Mouse (Mus musculus) MEL (cell line): ENCODE data around the gene Bmpr1a. TPM values are rescaled to one million over a fixed set of nuclear protein-coding genes. Genes with fewer than 3 reads are reported as not detected.

Experiments
- DNase-seq: peaks from one replicate; pipeline ENCODE4 v3.0.0; 2011; ENCODE audit warnings: low read depth, low spot score
- H3K27ac ChIP-seq: 2 replicates; pipeline ENCODE4 v1.5.1; 2012; ENCODE audit warnings: low read depth, mild to moderate bottlenecking, control low read depth, low read length, moderate library complexity; ENCODE audit not compliant: control insufficient read depth
- H3K27me3 ChIP-seq, 2 experiments: fragments of 150-350 bp in 1 of 2; sonication (generic) in 1 of 2; 2 replicates each; pipeline ENCODE4 v1.6.1; 2012; ENCODE audit warnings: low read length in 2 of 2, mild to moderate bottlenecking in 2 of 2, improper control_type of control experiment in 1 of 2, moderate library complexity in 1 of 2; ENCODE audit not compliant: insufficient read depth in 2 of 2, control insufficient read depth in 1 of 2
- H3K36me3 ChIP-seq, 2 experiments: 2 replicates each; pipeline ENCODE4 v1.6.1; 2012 to 2014; ENCODE audit warnings: low read length in 2 of 2, improper control_type of control experiment in 1 of 2, inconsistent platforms in 1 of 2, mild to moderate bottlenecking in 1 of 2; ENCODE audit not compliant: insufficient read depth in 2 of 2, control insufficient read depth in 1 of 2
- H3K4me1 ChIP-seq, 2 experiments: fragments of 150-350 bp in 1 of 2; sonication (generic) in 1 of 2; 2 replicates each; pipeline ENCODE4 v1.6.1; 2012; ENCODE audit warnings: low read length in 2 of 2, improper control_type of control experiment in 1 of 2, mild to moderate bottlenecking in 1 of 2; ENCODE audit not compliant: insufficient read depth in 2 of 2, control insufficient read depth in 1 of 2
- H3K4me3 ChIP-seq, 2 experiments: fragments of 150-350 bp in 1 of 2; sonication (generic) in 1 of 2; 2 replicates each; pipeline ENCODE4 v1.5.1; 2012; ENCODE audit warnings: low read depth in 2 of 2, low read length in 2 of 2, mild to moderate bottlenecking in 2 of 2, moderate library complexity in 2 of 2, control low read depth in 1 of 2, improper control_type of control experiment in 1 of 2; ENCODE audit not compliant: control insufficient read depth in 1 of 2, insufficient read depth in 1 of 2
- H3K79me2 ChIP-seq: 2 replicates; pipeline ENCODE4 v1.6.1; 2012; ENCODE audit warnings: mild to moderate bottlenecking, low read length, moderate library complexity; ENCODE audit not compliant: control insufficient read depth, poor library complexity, insufficient read depth
- H3K9ac ChIP-seq: 2 replicates; pipeline ENCODE4 v1.6.1; 2012; ENCODE audit warnings: low read depth, mild to moderate bottlenecking, control low read depth, low read length, moderate library complexity; ENCODE audit not compliant: control insufficient read depth, poor library complexity, severe bottlenecking
- H3K9me3 ChIP-seq: fragments of 150-350 bp; sonication (generic); replicated peaks from 2 replicates; pipeline ENCODE4 v1.6.1; 2012; ENCODE audit warnings: mild to moderate bottlenecking, low read length, improper control_type of control experiment, moderate library complexity; ENCODE audit not compliant: insufficient read depth
- CTCF ChIP-seq, 3 experiments: IDR thresholded peaks in 2 of 3; conservative IDR thresholded peaks in 1 of 3; 2 replicates each; pipeline ENCODE4 v1.5.1; 2011 to 2012; ENCODE audit warnings: low read length in 3 of 3, low read depth in 2 of 3, mild to moderate bottlenecking in 2 of 3, improper control_type of control experiment in 1 of 3, inconsistent platforms in 1 of 3, mixed read lengths in 1 of 3, moderate library complexity in 1 of 3; ENCODE audit not compliant: control insufficient read depth in 1 of 3, insufficient read depth in 1 of 3, poor library complexity in 1 of 3, severe bottlenecking in 1 of 3
- E2F4 ChIP-seq: IDR thresholded peaks from 2 replicates; pipeline ENCODE4 v1.6.1; 2011; ENCODE audit warnings: low read depth, low read length, improper control_type of control experiment, borderline replicate concordance
- ELF1 ChIP-seq: IDR thresholded peaks from 2 replicates; pipeline ENCODE4 v1.6.1; 2014; ENCODE audit warnings: low read depth, mild to moderate bottlenecking, inconsistent platforms, low read length, improper control_type of control experiment, moderate library complexity
- EP300 ChIP-seq, 2 experiments: IDR thresholded peaks; 2 replicates each; pipeline ENCODE4 v1.6.1; 2011; ENCODE audit warnings: improper control_type of control experiment in 2 of 2, low read length in 2 of 2, low read depth in 1 of 2, mild to moderate bottlenecking in 1 of 2
- GABPA ChIP-seq: IDR thresholded peaks from 2 replicates; pipeline ENCODE4 v1.6.1; 2012; ENCODE audit warnings: low read depth, mild to moderate bottlenecking, inconsistent platforms, low read length, improper control_type of control experiment, moderate library complexity
- GATA1 ChIP-seq: IDR thresholded peaks from 2 replicates; pipeline ENCODE4 v1.6.1; 2011; ENCODE audit warnings: low read depth, low read length, improper control_type of control experiment
- HCFC1 ChIP-seq: IDR thresholded peaks from 2 replicates; pipeline ENCODE4 v1.6.1; 2012; ENCODE audit warnings: low read depth, mild to moderate bottlenecking, inconsistent platforms, low read length, improper control_type of control experiment, moderate library complexity
- KAT2A ChIP-seq: conservative IDR thresholded peaks from 2 replicates; pipeline ENCODE4 v1.6.1; 2012; ENCODE audit warnings: low read depth, low read length, improper control_type of control experiment, inconsistent platforms
- MAFK ChIP-seq: IDR thresholded peaks from 2 replicates; pipeline ENCODE4 v1.6.1; 2011; ENCODE audit warnings: low read depth, mild to moderate bottlenecking, low read length, improper control_type of control experiment, borderline replicate concordance
- MAX ChIP-seq: IDR thresholded peaks from 2 replicates; pipeline ENCODE4 v1.6.1; 2011; ENCODE audit warnings: low read length, improper control_type of control experiment
- MEF2A ChIP-seq: IDR thresholded peaks from 2 replicates; pipeline ENCODE4 v1.6.1; 2014; ENCODE audit warnings: low read depth, mild to moderate bottlenecking, inconsistent platforms, low read length, improper control_type of control experiment; ENCODE audit not compliant: poor library complexity, insufficient replicate concordance, severe bottlenecking; ENCODE audit errors: extremely low read depth
- MXI1 ChIP-seq: IDR thresholded peaks from 2 replicates; pipeline ENCODE4 v1.6.1; 2011; ENCODE audit warnings: mild to moderate bottlenecking, low read depth, low read length, improper control_type of control experiment
- MYB ChIP-seq: IDR thresholded peaks from 2 replicates; pipeline ENCODE4 v1.6.1; 2011; ENCODE audit warnings: mild to moderate bottlenecking, low read depth, low read length, improper control_type of control experiment
- MYC ChIP-seq: IDR thresholded peaks from 2 replicates; pipeline ENCODE4 v1.6.1; 2011; ENCODE audit warnings: low read depth, mild to moderate bottlenecking, low read length, improper control_type of control experiment, moderate library complexity
- NELFE ChIP-seq: IDR thresholded peaks from 2 replicates; pipeline ENCODE4 v1.6.1; 2011; ENCODE audit warnings: low read depth, low read length, improper control_type of control experiment
- NRF1 ChIP-seq: IDR thresholded peaks from 2 replicates; pipeline ENCODE4 v1.6.1; 2014; ENCODE audit warnings: low read depth, mild to moderate bottlenecking, inconsistent platforms, low read length, improper control_type of control experiment, moderate library complexity; ENCODE audit not compliant: poor library complexity, insufficient read depth, severe bottlenecking
- POLR2A ChIP-seq, 2 experiments: IDR thresholded peaks; 2 replicates each; pipeline ENCODE4 v1.6.1; 2011 to 2012; ENCODE audit warnings: low read length in 2 of 2, mild to moderate bottlenecking in 2 of 2, control low read depth in 1 of 2, improper control_type of control experiment in 1 of 2, low read depth in 1 of 2, moderate library complexity in 1 of 2; ENCODE audit not compliant: control insufficient read depth in 1 of 2, insufficient read depth in 1 of 2, poor library complexity in 1 of 2
- RAD21 ChIP-seq: IDR thresholded peaks from 2 replicates; pipeline ENCODE4 v1.6.1; 2011; ENCODE audit warnings: mild to moderate bottlenecking, low read depth, low read length, improper control_type of control experiment
- RCOR1 ChIP-seq: IDR thresholded peaks from 2 replicates; pipeline ENCODE4 v1.6.1; 2012; ENCODE audit warnings: low read depth, mild to moderate bottlenecking, inconsistent platforms, low read length, improper control_type of control experiment
- TAL1 ChIP-seq: IDR thresholded peaks from 2 replicates; pipeline ENCODE4 v1.6.1; 2012; ENCODE audit warnings: mild to moderate bottlenecking, inconsistent platforms, low read length, moderate library complexity, mixed read lengths
- TBP ChIP-seq: IDR thresholded peaks from 2 replicates; pipeline ENCODE4 v1.8.0; 2011; ENCODE audit warnings: low read depth, low read length, improper control_type of control experiment
- UBTF ChIP-seq: IDR thresholded peaks from 2 replicates; pipeline ENCODE4 v1.6.1; 2012; ENCODE audit warnings: low read depth, mild to moderate bottlenecking, inconsistent platforms, low read length, improper control_type of control experiment, moderate library complexity, borderline replicate concordance; ENCODE audit not compliant: insufficient read depth
- USF2 ChIP-seq, 2 experiments: IDR thresholded peaks; 2 replicates each; pipeline ENCODE4 v1.6.1; 2011 to 2012; ENCODE audit warnings: improper control_type of control experiment in 2 of 2, low read length in 2 of 2, borderline replicate concordance in 1 of 2, inconsistent platforms in 1 of 2, low read depth in 1 of 2, mild to moderate bottlenecking in 1 of 2; ENCODE audit not compliant: insufficient read depth in 1 of 2
- ZC3H11A ChIP-seq: IDR thresholded peaks from 2 replicates; pipeline ENCODE4 v1.6.1; 2012; ENCODE audit warnings: low read depth, mild to moderate bottlenecking, inconsistent platforms, low read length, improper control_type of control experiment
- ZNF384 ChIP-seq: IDR thresholded peaks from 2 replicates; pipeline ENCODE4 v1.6.1; 2012; ENCODE audit warnings: low read depth, mild to moderate bottlenecking, inconsistent platforms, low read length, improper control_type of control experiment
- polyA plus RNA-seq, 2 experiments: library from polyadenylated mRNA; stranded (reverse) in 1 of 2; unstranded in 1 of 2; fragments of >175 nt in 1 of 2; fragments of >200 nt in 1 of 2; gene quantifications; 2 replicates each; pipeline versions ENCODE4 v1.2.1 to v1.2.4; 2012; ENCODE audit warnings: low replicate concordance in 2 of 2, low read depth in 1 of 2; ENCODE audit not compliant: insufficient read length in 2 of 2, insufficient read depth in 1 of 2, missing spikeins in 1 of 2
- total RNA-seq: library from RNA; depleted of rRNA; stranded (reverse); fragments of 300-350 nt; gene quantifications from 2 replicates; pipeline ENCODE4 v1.2.3, GENCODE M21; 2012

Gene Bmpr1a
- total and polyA plus RNA-seq, 3 experiments: 3.1 TPM; not detected in 1

GRCm38 (mm10) chr14:34399301-34399700, 103.8 kb downstream of the Bmpr1a start:
- H3K9me3 ChIP-seq: no peaks in the 10 kb centered on the region
- no peaks in the 10 kb centered on the region for H3K27me3 ChIP-seq
- H3K9ac ChIP-seq: no peak overlapping the region
- DNase-seq: no peak
- no peaks in the 10 kb centered on the region for H3K79me2 ChIP-seq
- no peaks in the 10 kb centered on the region for H3K4me1 ChIP-seq
- H3K36me3 ChIP-seq: no peaks in the 10 kb centered on the region
- TF ChIP-seq UBTF (no peak), MYC (no peak), MEF2A (no peak), RAD21 (no peak), NRF1 (no peak), MYB (no peak), POLR2A (IDR thresholded peaks at IDR 0.05; ENCODE audit: control insufficient read depth in 1 of 2, insufficient read depth in 1 of 2, low read depth in 1 of 2, low read length in 2 of 2, poor library complexity in 1 of 2) (no peak), HCFC1 (no peak), USF2 (IDR thresholded peaks at IDR 0.05; ENCODE audit: borderline replicate concordance in 1 of 2, insufficient read depth in 1 of 2, low read depth in 1 of 2, low read length in 2 of 2) (no peak), ZC3H11A (no peak), CTCF (IDR thresholded peaks at IDR 0.05 in 2 of 3, conservative IDR thresholded peaks at IDR 0.05 in 1 of 3; ENCODE audit: control insufficient read depth in 1 of 3, insufficient read depth in 1 of 3, low read depth in 2 of 3, low read length in 3 of 3, poor library complexity in 1 of 3, severe bottlenecking in 1 of 3) (no peak), E2F4 (no peak), MXI1 (no peak), EP300 (IDR thresholded peaks at IDR 0.05; ENCODE audit: low read depth in 1 of 2, low read length in 2 of 2) (no peak), MAX (no peak), RCOR1 (no peak), ELF1 (no peak)
- no peak overlapping the region for H3K27ac ChIP-seq
- no peak overlapping the region for H3K4me3 ChIP-seq

GRCm38 (mm10) chr14:34398901-34399300, 104.2 kb downstream of the Bmpr1a start:
- H3K9ac ChIP-seq: no peak overlapping the region
- no peaks in the 10 kb centered on the region for H3K36me3 ChIP-seq

More at GRCm38 (mm10) chr14:34398901-34399300, 104.2 kb downstream of the Bmpr1a start:
- H3K4me1 ChIP-seq: no peaks in the 10 kb centered on the region
- H3K79me2 ChIP-seq: no peaks in the 10 kb centered on the region
- no peak for DNase-seq
- no peak overlapping the region for H3K4me3 ChIP-seq
- H3K27ac ChIP-seq: no peak overlapping the region
- TF ChIP-seq TAL1 (no peak), NELFE (no peak), GABPA (no peak), MAFK (no peak), ZNF384 (no peak), TBP (no peak), KAT2A (no peak), GATA1 (no peak)
- TF ChIP-seq, all 39 proteins: peak for 0
- Histone ChIP-seq H3K9me3 (no peaks in the 10 kb centered on the region), H3K27me3 (no peaks in the 10 kb centered on the region)
